Mouse (Mus musculus) spleen, postnatal 10 days (tissue): ENCODE measurements around the gene Prrg3.
"Not testable (repeated sequence)": the region's sequence is repeated elsewhere in the genome, so short reads cannot be mapped to it uniquely, and the experiment has no call there.

Experiments
- DNase-seq, 2 experiments: peaks; one replicate each; pipeline ENCODE4 v3.0.0; 2021 to 2022; ENCODE audit warnings: low spot score in 2 of 2

The Prrg3 gene

GRCm38 (mm10) chrX:71962073-71963051 lies at the start of gene Prrg3:
Gene Prrg3 (plus strand): TSS chrX:71962624.
- peak in 1 of 2 experiments; percentile 10 for DNase-seq

GRCm38 (mm10) chrX:71946631-71947030 lies 15.8 kb upstream of the Prrg3 start:
- DNase-seq: peak in 1 of 2 experiments; percentile 24

DNA sequence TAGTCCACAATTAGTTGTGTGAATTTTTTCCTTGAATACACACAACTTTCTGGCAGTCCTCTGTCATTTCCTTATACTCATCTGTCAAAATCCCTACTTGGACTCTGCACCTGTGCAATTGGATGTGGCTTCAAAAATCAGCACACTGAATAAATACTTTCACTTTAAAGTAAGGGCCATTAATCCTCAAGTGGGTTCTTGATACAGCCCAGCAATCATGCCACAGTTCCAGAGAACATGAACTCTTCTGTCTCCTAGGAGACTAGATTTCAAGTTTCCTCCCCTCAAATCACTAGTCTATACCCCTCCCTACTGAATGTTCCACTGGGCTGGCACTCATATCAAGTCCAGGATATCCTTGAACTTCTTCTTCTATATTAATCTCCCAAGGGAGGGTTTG lies 4.1 kb upstream of the Prrg3 start:
- DNase-seq: no peak

DNA sequence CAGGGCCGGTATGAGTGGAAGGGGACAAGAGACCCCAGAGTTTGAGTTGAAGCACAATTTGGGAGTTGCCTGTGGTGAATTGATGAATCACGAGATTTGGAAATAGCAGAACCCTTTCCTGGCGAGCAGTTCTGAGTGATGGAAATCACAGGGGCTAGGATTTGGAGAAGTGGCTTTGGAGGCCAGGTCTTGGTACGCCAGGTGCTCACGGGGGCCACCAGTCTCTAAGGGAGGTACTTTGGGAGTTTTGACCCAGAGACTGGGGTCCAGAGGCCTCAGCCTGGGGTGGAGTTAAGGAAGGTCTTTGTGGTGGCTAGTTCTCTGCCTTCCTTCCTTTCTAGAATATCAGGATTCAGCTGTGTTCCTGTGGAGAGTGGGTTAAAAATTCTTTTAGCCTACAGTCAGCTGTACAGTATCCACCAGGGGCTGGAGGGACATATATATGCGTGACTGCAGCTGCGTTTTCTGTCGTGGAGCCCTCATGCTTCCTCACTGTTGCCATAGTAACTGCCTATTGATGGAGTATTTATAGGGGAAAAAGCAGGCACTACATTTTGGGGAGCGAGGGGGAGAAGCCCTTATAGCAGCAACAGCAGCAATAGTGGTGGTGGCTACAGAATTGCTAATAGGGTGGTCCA lies 970 bp downstream of the Prrg3 start:
- DNase-seq: no peak

- no peak for DNase-seq
Measured at GRCm38 (mm10) chrX:71968216-71968615, 5.8 kb downstream of the Prrg3 start.

GRCm38 (mm10) chrX:71968816-71969215 lies 6.4 kb downstream of the Prrg3 start:
- DNase-seq: no peak

DNA sequence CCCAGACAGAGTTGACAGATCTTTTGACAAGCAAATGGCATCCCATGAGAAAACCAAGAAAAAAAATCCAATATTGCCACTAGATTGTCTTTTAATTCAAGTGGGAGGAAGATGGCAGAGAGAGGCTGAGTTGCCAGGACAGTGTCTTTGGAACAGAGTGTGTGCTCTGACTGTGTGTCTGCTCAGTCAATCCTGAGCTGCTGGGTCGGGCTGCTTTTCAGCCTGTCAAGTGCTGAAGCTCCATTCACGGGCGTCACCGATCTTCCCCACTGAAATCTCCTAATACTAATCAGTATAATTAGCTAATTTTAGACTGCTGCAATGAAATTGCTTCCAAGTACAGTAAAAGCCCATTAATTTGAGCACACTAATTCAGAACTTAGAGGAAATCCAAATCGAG lies 8.9 kb downstream of the Prrg3 start:
- DNase-seq: no peak

- no peak for DNase-seq
Measured at GRCm38 (mm10) chrX:71972686-71973085, 10.3 kb downstream of the Prrg3 start, which contains the start of gene Fate1. Gene Fate1 (plus strand): TSS chrX:71972986.

GRCm38 (mm10) chrX:71977681-71978080 lies 15.3 kb downstream of the Prrg3 start:
- not testable (repeated sequence) for DNase-seq

DNA sequence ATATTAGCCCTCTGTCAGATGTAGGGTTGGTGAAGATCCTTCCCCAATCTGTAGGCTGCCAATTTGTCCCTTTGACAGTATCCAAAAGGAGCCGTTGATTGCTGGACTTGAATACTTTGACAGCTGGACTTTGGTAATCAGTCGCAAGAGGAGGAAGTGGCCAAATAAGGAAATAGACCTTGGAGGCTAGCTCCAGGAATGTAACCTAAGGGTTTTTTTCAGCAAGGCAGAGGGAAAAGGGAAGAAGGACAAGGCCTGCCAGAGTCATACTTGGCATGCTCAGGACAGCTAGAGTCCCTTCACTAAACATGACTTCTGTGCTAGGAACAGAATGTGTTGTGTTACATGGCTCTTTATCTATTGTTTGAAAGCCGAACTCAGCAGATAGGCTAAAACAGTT lies 18.0 kb downstream of the Prrg3 start:
- no peak for DNase-seq

- DNase-seq: no peak
Measured at GRCm38 (mm10) chrX:71981322-71981721, 18.9 kb downstream of the Prrg3 start.

DNA sequence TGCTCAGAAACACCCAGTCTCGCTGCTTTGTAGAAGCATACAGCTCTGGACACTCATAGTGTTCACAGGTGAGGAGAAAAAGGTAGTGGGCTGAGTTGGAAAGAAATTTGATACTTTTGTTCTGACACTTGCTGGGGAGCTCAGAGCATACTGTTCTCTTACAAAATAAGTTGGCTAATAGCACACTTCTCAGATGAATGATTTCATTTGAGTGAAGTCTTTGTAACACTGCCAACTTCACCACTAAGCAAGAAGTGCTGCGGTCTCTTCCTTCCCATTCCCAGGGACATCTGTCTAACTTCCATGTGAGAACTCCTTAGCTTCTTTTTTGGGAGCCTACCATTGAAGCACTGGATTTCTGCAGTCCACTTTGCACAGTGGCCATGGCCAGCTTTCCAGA lies 20.8 kb downstream of the Prrg3 start:
- DNase-seq: no peak

DNA sequence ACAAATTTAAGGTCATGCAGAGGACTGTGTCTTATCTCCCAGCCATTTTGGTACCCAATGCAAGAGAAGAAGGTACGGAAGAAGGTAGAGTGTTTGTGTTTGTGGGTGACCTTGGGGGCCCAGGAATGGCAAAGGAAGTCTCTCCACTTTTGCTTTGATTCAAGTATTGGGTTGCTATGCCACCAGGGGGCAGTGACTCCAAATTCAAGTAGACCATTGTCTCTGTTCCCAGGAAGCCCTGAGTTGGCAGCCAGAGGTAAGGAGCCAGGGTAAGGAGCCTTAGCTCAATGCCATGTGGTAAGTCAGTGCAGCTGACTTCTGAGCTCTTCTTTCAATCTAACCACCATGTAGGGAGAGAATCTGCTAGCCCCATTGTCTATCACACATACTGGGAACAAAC lies 21.4 kb downstream of the Prrg3 start:
- no peak for DNase-seq

- no peak for DNase-seq
Measured at GRCm38 (mm10) chrX:71991549-71991948, 29.1 kb downstream of the Prrg3 start, which contains the start of gene Cnga2. Gene Cnga2 (plus strand): TSS chrX:71991849.

DNA sequence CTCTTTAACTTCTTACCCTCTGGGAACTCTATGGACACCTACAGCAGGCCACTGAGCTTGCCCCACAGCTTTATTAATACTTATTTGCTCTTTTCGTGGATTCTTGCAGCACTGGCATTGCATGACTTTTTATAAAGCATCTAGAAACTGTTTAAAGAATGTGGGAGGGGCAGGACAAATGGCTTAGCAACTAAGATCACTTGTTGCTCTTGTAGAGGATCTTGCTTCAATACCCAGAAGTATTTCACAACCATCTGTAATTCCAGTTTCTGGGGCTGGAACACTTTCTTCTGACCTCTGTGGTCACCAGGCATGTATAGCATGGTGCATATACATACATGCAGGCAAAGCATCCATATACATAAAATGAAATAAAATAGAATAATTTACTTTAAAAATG lies 33.5 kb downstream of the Prrg3 start:
- no peak for DNase-seq

- no peak for DNase-seq
Measured at GRCm38 (mm10) chrX:72009930-72010329, 47.5 kb downstream of the Prrg3 start.

DNA sequence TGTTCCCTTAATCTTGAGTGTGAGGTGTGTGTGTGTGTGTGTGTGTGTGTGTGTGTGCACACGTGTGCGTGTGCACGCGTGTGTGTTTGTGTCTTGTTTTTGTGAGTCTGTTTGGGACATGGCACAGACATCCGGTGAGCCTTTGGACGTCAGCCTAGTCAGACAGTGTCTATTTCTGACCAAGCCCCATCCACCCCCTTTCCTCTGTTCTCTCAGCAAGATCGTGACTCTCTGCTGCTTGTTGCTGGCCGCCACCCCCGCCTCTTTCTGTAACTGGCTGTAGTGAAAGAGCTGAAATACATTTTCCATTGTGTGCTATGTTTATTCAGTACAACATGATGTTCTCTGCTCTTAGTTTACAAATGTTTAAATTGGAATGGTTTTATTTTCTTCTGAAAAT lies 49.8 kb downstream of the Prrg3 start:
- DNase-seq: no peak

- DNase-seq: no peak
Measured at GRCm38 (mm10) chrX:72012804-72013203, 50.4 kb downstream of the Prrg3 start.

DNA sequence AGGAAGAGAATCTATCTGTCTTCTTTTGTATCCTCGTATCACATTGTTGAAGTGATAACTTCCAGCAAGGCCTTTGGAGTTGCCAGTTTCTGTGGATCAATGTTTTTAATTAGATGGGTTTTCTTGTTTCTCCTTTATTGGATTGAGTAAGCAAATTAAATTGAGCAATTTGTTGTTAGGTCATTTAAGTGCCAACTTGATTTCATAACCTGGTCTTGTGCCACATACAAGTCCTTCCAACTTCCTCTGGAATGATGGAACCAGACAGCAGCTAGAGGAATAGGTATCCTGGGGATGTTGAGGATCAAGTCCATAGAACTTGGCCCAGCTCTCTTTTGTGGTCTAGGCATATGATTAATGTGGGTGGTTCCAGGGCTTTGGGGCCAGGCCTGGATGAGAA lies 59.8 kb downstream of the Prrg3 start:
- no peak for DNase-seq
